Mouse (Mus musculus) cerebellum, adult 11-12 months (tissue): ENCODE data around the gene Efcab9.

Source experiments
- DNase-seq: peaks from one replicate; pipeline ENCODE4 v3.0.0; 2022

The Efcab9 gene

DNA sequence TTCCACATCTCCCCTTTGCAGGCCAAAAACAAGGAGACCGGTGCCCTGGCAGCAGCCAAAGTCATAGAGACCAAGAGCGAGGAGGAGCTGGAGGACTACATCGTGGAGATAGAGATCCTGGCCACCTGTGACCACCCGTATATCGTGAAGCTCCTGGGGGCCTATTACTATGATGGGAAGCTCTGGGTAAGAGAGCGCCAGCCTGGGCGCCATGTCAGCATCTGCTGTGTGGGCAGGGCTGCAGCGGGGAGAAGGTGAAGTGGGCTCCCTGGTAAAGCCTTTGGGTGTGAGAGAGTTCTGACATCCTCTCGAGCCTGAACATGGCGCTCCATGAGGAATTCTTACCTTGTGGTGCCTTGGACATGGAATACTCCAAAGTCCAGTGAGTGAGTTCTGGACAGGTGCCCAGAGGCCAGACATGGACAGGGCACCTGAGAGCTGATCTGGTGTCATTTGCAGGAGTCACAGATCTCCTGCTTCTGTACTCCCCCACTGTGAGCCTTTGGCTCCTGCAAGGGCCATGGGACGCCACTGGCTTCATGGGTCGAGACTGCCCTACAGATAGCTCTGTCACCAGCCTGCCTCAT is 23.3 kb upstream of the Efcab9 start:
- DNase-seq = no peak

GRCm38 (mm10) chr11:32554141-32555091 is 22.5 kb upstream of the Efcab9 start:
- DNase-seq = no peak

- no peak for DNase-seq
Observed at GRCm38 (mm10) chr11:32553311-32554140, 21.6 kb upstream of the Efcab9 start.

DNA sequence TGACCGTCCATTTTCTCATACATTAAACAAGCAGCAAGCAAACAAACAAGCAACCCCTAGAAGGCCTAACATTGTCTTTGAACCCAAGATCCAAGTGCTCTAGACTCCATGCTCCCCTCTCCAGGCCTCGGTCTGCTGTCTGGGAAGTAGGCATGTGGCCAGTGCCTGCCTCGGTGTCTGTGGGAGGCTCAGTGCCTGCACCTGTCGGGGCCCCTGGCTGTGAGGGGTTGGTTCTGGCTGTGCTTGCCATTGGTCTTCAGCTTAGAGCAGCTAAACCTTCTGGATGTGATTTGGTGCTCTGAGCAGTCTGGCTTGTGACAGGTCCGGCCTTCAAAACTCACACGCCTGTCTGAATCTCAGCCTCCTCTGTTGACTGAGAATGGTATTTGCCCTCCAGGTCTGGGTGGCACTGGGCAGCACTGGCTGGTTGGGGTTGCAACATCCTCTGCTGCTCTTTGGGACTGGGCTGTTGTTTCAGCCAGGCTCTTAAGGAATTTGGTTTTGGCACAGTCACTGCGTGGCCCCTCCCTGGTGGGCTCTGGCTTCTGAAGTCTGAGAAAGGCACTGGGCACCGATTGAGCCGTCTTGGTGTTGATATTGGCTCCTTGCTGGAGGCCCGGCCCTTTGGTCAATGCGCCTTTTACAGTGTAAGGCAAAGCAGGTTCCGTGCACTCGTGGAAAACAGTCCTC is 20.7 kb upstream of the Efcab9 start:
- DNase-seq = no peak

DNA sequence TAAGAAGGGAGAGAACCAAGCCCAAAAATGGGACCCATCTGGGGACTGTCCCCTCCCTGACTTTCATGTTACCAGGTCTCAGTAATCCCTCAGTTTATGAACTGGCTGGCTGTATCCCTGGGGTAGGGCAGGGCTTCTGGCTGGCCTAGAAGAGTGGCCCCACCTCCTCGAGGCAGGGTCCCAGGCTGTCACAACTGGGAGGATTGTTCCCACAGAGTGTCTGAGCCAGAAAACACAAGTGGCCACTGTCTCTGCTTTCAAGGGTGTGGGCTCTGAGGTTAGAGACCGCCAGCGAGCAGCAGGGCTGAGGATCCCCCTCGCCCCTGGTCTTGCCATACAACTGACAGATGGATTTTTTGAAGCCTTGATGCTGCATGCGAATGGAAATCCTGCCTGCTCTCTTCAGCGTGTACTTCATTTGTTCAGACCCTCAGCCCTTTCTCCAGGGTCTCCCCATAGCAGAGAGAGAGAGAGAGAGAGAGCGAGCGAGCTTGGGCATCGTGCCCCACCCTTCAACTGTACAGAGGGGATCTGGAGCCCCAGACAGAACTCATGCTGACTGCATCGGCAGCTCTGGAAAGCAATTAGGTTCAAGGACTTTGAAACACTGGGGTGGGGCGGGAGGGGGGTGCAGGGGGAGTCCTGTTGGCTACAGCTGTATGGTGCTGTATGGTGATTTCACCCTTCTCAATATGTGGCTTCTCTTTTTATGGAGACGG is 19.9 kb upstream of the Efcab9 start:
- DNase-seq = no peak

GRCm38 (mm10) chr11:32551056-32551455 is 19.2 kb upstream of the Efcab9 start:
- DNase-seq = no peak

GRCm38 (mm10) chr11:32550102-32550501 is 18.2 kb upstream of the Efcab9 start:
- no peak for DNase-seq

GRCm38 (mm10) chr11:32549236-32549635 is 17.4 kb upstream of the Efcab9 start:
- DNase-seq = peak; percentile 85

DNA sequence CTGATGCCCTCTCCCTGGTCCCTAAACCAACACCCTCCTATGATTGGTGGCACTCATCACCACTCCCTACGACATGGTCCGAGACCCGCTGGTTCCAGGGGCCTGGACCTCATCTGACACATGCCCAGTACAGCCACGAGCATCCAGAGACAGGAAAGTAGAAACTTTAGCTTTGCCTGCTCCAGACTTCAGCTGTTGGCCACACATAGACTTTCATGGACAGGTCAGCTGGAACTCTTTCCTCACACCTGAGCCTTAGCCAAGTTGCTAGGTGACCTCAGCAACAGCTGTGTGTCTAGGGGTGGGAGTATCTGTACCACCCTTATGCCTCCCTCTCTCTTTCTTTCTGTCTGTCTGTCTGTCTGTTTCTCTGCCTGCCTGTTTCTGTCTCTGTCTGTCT is 16.4 kb upstream of the Efcab9 start:
- DNase-seq = no peak

GRCm38 (mm10) chr11:32547391-32547947 is 15.6 kb upstream of the Efcab9 start:
- no peak for DNase-seq

- DNase-seq = peak; percentile 88
Observed at GRCm38 (mm10) chr11:32546483-32546882, 14.6 kb upstream of the Efcab9 start.

DNA sequence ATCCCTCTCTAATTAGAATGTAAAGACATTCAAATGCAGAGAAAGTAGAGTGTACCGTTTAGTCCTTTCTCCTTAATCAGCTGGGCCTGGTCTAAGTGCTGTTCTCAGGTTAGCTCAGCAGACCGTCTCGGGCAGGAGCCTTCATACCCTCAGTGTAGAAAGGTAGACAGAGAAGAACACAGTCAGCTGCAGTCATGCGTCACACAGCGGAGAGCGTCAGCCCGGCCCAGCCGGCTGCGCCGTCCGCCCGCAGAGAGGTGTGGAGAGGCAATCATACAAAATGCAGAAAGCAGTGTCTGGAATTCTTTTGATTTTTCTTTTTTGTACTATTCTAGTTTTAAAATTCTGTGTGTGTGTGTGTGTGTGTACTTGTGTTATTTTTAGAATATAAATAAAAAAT is 13.7 kb upstream of the Efcab9 start:
- no peak for DNase-seq

DNA sequence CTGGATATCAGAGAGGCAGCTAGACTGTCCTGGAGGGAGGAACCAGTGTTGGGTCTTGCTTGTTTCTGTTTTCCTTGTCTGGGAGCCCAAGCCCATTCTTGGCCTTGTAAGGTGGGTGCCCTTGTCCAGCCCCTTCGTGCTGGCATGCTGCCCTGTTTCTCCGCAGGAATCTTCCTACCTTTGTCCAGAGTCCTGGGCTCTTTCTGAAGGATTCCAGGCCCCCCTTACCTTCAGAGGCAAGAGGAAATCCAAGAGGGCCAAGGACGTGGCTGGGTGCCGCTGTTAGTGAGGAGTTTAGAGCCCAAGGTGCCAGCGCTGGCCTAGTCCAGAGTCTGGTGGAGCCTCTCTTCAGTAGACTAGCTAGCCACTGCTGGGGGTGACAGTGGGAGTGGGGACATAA is 12.6 kb upstream of the Efcab9 start:
- DNase-seq = no peak

- DNase-seq = no peak
Observed at GRCm38 (mm10) chr11:32544041-32544440, 12.2 kb upstream of the Efcab9 start.

DNA sequence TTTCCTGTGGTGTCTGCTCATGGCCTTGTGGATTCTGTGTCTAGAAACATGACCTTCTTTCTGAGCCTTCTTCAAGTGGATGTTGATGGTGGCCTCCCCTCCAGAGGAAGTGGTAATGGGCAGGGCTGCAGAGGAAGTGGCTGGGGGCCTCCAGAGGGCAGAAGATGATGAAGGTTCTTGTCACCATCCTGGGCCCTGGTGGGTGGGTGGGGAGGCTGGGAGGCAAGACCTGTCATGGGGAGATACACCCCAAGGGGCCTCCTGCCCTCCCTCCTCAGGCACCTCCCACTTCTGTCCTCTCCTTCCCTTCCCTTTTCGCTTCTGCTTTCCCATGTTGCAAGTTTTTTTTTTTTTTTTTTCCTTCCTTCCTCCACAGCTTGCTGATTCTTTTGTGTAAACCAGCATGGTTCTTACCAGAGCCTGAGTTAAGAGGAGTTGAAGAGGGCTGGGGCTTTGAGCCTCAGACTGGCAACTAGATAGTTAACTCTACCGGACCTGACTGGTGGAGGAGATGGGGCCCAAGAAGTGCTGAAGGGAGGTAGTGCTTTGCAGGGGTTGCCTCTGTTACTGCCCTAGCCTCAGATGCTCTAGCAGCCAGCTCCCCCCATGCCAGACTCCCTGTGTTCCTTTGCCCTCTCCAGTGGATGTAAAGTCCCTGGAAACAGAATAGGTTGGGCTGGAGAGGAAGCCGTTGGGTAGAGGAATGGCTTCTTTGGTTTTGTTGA is 11.0 kb upstream of the Efcab9 start:
- no peak for DNase-seq

GRCm38 (mm10) chr11:32542181-32542580 is 10.3 kb upstream of the Efcab9 start:
- DNase-seq = no peak

- no peak for DNase-seq
Observed at GRCm38 (mm10) chr11:32540463-32540862, 8.6 kb upstream of the Efcab9 start.

DNA sequence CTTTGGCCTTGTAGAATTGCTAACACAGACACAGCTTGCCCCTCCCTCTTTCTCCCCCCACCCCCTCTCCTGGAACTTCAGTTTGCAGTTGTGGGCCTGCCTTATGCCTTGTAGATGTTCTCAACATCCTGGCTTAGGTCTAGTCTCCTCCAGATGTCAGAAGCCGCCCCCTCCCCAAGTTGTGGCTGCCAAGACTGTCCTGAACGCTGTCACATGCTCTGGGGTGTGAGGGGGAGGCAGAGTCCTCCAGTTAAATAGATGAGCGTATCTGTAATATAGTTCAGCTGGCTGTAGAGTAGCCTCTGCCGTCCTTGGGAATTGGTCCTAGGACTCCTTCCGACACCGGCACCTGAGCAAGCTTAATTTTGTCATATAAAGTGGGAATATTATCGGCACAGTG is 7.8 kb upstream of the Efcab9 start:
- DNase-seq = no peak

DNA sequence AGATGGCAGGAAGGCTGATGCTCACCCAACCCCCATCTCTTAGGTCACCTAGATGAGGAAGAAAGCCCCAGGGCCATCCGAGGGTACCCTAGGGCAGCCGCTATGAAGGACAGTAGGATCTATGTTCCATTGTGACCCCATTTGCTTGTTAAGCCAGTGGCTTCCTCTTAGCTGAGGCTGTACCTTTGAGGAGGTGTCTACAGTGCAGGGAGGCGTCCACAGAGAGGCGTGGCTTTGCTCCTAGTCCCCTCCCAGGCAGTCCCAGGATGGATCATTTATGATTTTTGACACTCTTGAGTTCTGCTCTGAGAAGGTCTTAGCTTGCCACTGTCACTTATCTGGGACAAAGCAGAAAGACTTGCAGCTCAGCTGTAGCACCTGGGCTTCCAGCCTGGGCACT is 7.0 kb upstream of the Efcab9 start:
- DNase-seq = peak; percentile 30

DNA sequence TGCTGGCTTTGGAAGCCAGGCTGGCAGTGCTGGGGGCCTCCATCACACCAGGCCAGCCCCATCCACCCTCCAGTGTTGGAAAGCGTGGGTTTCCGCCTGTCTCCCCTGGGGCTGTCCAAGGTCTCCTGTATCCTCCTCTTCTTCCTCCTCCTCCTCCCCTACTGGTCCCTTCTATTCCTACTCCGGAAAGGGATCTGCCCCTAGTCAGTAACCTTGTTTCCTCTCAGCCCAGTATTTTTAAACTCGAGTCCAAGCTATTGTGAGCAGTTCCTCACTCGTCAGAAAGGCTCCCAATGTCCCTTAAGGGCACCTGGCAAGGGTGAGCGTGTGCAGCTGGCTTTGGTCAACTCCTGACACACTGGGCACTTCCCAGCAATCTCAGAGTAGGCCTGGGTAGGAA is 6.6 kb upstream of the Efcab9 start:
- DNase-seq = peak; percentile 32

GRCm38 (mm10) chr11:32536954-32537353 is 5.1 kb upstream of the Efcab9 start:
- DNase-seq = no peak
